Mouse (Mus musculus) hindbrain, embryonic 12.5 days (tissue): ENCODE measurements around the gene Dmc1. TPM values are rescaled to one million over a fixed set of nuclear protein-coding genes. Genes with fewer than 3 reads are reported as not detected.

Source experiments
- ATAC-seq: fragments of 200-750 bp; cut with Nextera tagmentation; 2 replicates; pipeline ENCODE4 v1.8.0; 2017; ENCODE audit warnings: moderate TSS enrichment; ENCODE audit not compliant: low FRiP score
- H3K27ac ChIP-seq: fragments of 300-500 bp; sonication (generic); 2 replicates; pipeline ENCODE4 v1.5.1; 2016; ENCODE audit warnings: mild to moderate bottlenecking
- H3K27me3 ChIP-seq: fragments of 300-500 bp; sonication (generic); 2 replicates; pipeline ENCODE4 v1.6.1; 2016; ENCODE audit warnings: mild to moderate bottlenecking
- H3K36me3 ChIP-seq: fragments of 300-500 bp; sonication (generic); 2 replicates; pipeline ENCODE4 v1.6.1; 2016; ENCODE audit warnings: mild to moderate bottlenecking
- H3K4me1 ChIP-seq: fragments of 300-500 bp; sonication (generic); 2 replicates; pipeline ENCODE4 v1.6.1; 2016
- H3K4me2 ChIP-seq: fragments of 300-500 bp; sonication (generic); replicated peaks from 2 replicates; pipeline ENCODE4 v1.6.1; 2016; ENCODE audit warnings: mild to moderate bottlenecking
- H3K4me3 ChIP-seq: fragments of 300-500 bp; sonication (generic); 2 replicates; pipeline ENCODE4 v1.5.1; 2016; ENCODE audit warnings: mild to moderate bottlenecking
- H3K9ac ChIP-seq: fragments of 300-500 bp; sonication (generic); 2 replicates; pipeline ENCODE4 v1.6.1; 2016; ENCODE audit warnings: mild to moderate bottlenecking, moderate library complexity
- H3K9me3 ChIP-seq: fragments of 300-500 bp; sonication (generic); replicated peaks from 2 replicates; pipeline ENCODE4 v1.6.1; 2016; ENCODE audit warnings: mild to moderate bottlenecking
- WGBS: fragments of 180-500 bp; shearing (Covaris S2); methylation state at CpG from one replicate; pipeline ENCODE4 v1.1.7; 2016; 5-methylcytosine and 5-hydroxymethylcytosine counted together
- polyA plus RNA-seq: library from polyadenylated mRNA; unstranded; fragments of >200 nt; fragmentation: Nextera tagmentation; extraction: Ambion mirVana; gene quantifications from 2 replicates; pipeline ENCODE4 v1.2.1, GENCODE M21; 2016

Gene Dmc1
- polyA plus RNA-seq, 1 experiment from 2014 or later = 2.0 TPM

- no peaks in the 10 kb centered on the region for H3K4me1 ChIP-seq
- H3K4me3 ChIP-seq = no peak overlapping the region
- ATAC-seq = no peak
- H3K4me2 ChIP-seq = no peak overlapping the region
- H3K27ac ChIP-seq = no peak overlapping the region
- no peaks in the 10 kb centered on the region for H3K36me3 ChIP-seq
- H3K9ac ChIP-seq = no peak overlapping the region
- no peaks in the 10 kb centered on the region for H3K9me3 ChIP-seq
- H3K27me3 ChIP-seq = peaks cover 8% of the 10 kb centered on the region; the same call in 1 of the 2 replicates
- WGBS = 74% methylated on average over 5 of the region's 5 CpGs
These were observed 52.3 kb downstream of the Dmc1 start for GRCm38 (mm10) chr15:79552566-79552965.

- peaks cover 22% of the 10 kb centered on the region for H3K4me1 ChIP-seq
- H3K27ac ChIP-seq = no peak overlapping the region
- WGBS = 97% methylated on average over 2 of the region's 2 CpGs
- no peak for ATAC-seq
- H3K36me3 ChIP-seq = peaks cover 10% of the 10 kb centered on the region
- H3K27me3 ChIP-seq = peaks cover 8% of the 10 kb centered on the region; the same call in 1 of the 2 replicates
- no peaks in the 10 kb centered on the region for H3K9me3 ChIP-seq
- no peak overlapping the region for H3K9ac ChIP-seq
- no peak overlapping the region for H3K4me2 ChIP-seq
- H3K4me3 ChIP-seq = no peak overlapping the region
These were observed 56.7 kb downstream of the Dmc1 start for GRCm38 (mm10) chr15:79548226-79548625.

GRCm38 (mm10) chr15:79547289-79547820 is 57.6 kb downstream of the Dmc1 start:
- 76% methylated on average over 17 of the region's 17 CpGs for WGBS
- peak overlapping the region; percentile 98 for H3K27ac ChIP-seq
- ATAC-seq = no peak; the same call in 1 of the 2 replicates
- H3K4me2 ChIP-seq = peak overlapping the region; percentile 53
- H3K27me3 ChIP-seq = peaks cover 7% of the 10 kb centered on the region; the same call in 1 of the 2 replicates
- no peaks in the 10 kb centered on the region for H3K9me3 ChIP-seq
- peak overlapping the region; percentile 63 for H3K9ac ChIP-seq
- peaks cover 19% of the 10 kb centered on the region for H3K36me3 ChIP-seq
- peak overlapping the region; percentile 83 for H3K4me3 ChIP-seq
- peaks cover 22% of the 10 kb centered on the region for H3K4me1 ChIP-seq

GRCm38 (mm10) chr15:79546410-79547288 is 58.3 kb downstream of the Dmc1 start, which contains the start of gene Ddx17:
Gene Ddx17 (minus strand): TSS chr15:79546741.
- Histone ChIP-seq H3K9ac (peak within 1 kb of the TSS; percentile 89), H3K36me3 (peaks cover 26% of the 10 kb centered on the region), H3K4me1 (peaks cover 22% of the 10 kb centered on the region), H3K4me2 (peak within 1 kb of the TSS; percentile 90), H3K27me3 (0 out of 2 replicates have a peak, but pooled peaks cover 5% of the 10 kb centered on the region), H3K9me3 (no peaks in the 10 kb centered on the region), H3K4me3 (peak within 1 kb of the TSS; percentile 83), H3K27ac (peak within 1 kb of the TSS; percentile 98)
- 2% methylated on average over 84 of the region's 84 CpGs for WGBS
- ATAC-seq = peak; percentile 98

- H3K4me1 ChIP-seq = peaks cover 22% of the 10 kb centered on the region
These were observed 58.9 kb downstream of the Dmc1 start for GRCm38 (mm10) chr15:79545921-79546399.

GRCm38 (mm10) chr15:79545496-79545895 is 59.4 kb downstream of the Dmc1 start:
- no peak for ATAC-seq

More at GRCm38 (mm10) chr15:79545921-79546399, 58.9 kb downstream of the Dmc1 start:
- peak overlapping the region; percentile 83 for H3K4me3 ChIP-seq
- no peaks in the 10 kb centered on the region for H3K9me3 ChIP-seq
- peak; percentile 80 for ATAC-seq
- 0% methylated on average over 52 of the region's 52 CpGs for WGBS
- H3K4me2 ChIP-seq = peak overlapping the region; percentile 90
- peak overlapping the region; percentile 98 for H3K27ac ChIP-seq
- peaks cover 33% of the 10 kb centered on the region for H3K36me3 ChIP-seq
- 0 out of 2 replicates have a peak, but pooled peaks cover 5% of the 10 kb centered on the region for H3K27me3 ChIP-seq
- H3K9ac ChIP-seq = peak overlapping the region; percentile 89

GRCm38 (mm10) chr15:79543968-79544367 is 60.9 kb downstream of the Dmc1 start:
- Histone ChIP-seq H3K36me3 (peaks cover 51% of the 10 kb centered on the region), H3K27ac (no peak overlapping the region), H3K27me3 (no peaks in the 10 kb centered on the region), H3K9ac (no peak overlapping the region), H3K4me3 (0 out of 2 replicates have a peak overlapping the region, but pooled peaks have one; percentile 83), H3K9me3 (no peaks in the 10 kb centered on the region), H3K4me2 (peak overlapping the region; percentile 90), H3K4me1 (peaks cover 26% of the 10 kb centered on the region)
- 98% methylated on average over 3 of the region's 3 CpGs for WGBS
- ATAC-seq = no peak

More at GRCm38 (mm10) chr15:79545496-79545895, 59.4 kb downstream of the Dmc1 start:
- peak overlapping the region; percentile 90 for H3K4me2 ChIP-seq
- H3K4me3 ChIP-seq = peak overlapping the region; percentile 83
- H3K27me3 ChIP-seq = 0 out of 2 replicates have a peak, but pooled peaks cover 5% of the 10 kb centered on the region
- 7% methylated on average over 3 of the region's 3 CpGs for WGBS
- peak overlapping the region; percentile 98 for H3K27ac ChIP-seq
- peaks cover 37% of the 10 kb centered on the region for H3K36me3 ChIP-seq
- H3K9me3 ChIP-seq = no peaks in the 10 kb centered on the region
- H3K9ac ChIP-seq = peak overlapping the region; percentile 89
- H3K4me1 ChIP-seq = peaks cover 25% of the 10 kb centered on the region

- Histone ChIP-seq H3K9me3 (no peaks in the 10 kb centered on the region), H3K27me3 (no peaks in the 10 kb centered on the region), H3K9ac (no peak overlapping the region), H3K27ac (no peak overlapping the region), H3K4me3 (no peak overlapping the region), H3K36me3 (peaks cover 97% of the 10 kb centered on the region), H3K4me2 (no peak overlapping the region), H3K4me1 (no peaks in the 10 kb centered on the region)
- 94% methylated on average over 3 of the region's 3 CpGs for WGBS
- no peak for ATAC-seq
These were observed 71.1 kb downstream of the Dmc1 start for GRCm38 (mm10) chr15:79533796-79534195.

GRCm38 (mm10) chr15:79529935-79530334 is 75.0 kb downstream of the Dmc1 start:
- 93% methylated on average over 7 of the region's 7 CpGs for WGBS
- no peak overlapping the region for H3K9ac ChIP-seq
- H3K27me3 ChIP-seq = no peaks in the 10 kb centered on the region
- H3K4me2 ChIP-seq = no peak overlapping the region
- no peak overlapping the region for H3K4me3 ChIP-seq
- no peaks in the 10 kb centered on the region for H3K4me1 ChIP-seq
- no peak for ATAC-seq
- no peak overlapping the region for H3K27ac ChIP-seq
- H3K36me3 ChIP-seq = peaks cover 91% of the 10 kb centered on the region
- no peaks in the 10 kb centered on the region for H3K9me3 ChIP-seq

- no peaks in the 10 kb centered on the region for H3K9me3 ChIP-seq
- no peak overlapping the region for H3K9ac ChIP-seq
- peaks cover 73% of the 10 kb centered on the region for H3K36me3 ChIP-seq
- no peaks in the 10 kb centered on the region for H3K4me1 ChIP-seq
- no peak for ATAC-seq
- WGBS = 84% methylated on average over 5 of the region's 5 CpGs
- peak overlapping the region; percentile 23; the same call in 1 of the 2 replicates for H3K27ac ChIP-seq
- H3K4me2 ChIP-seq = no peak overlapping the region
- H3K27me3 ChIP-seq = no peaks in the 10 kb centered on the region
- H3K4me3 ChIP-seq = no peak overlapping the region
These were observed 76.8 kb downstream of the Dmc1 start for GRCm38 (mm10) chr15:79527991-79528639.

- no peak for ATAC-seq
- 81% methylated on average over 4 of the region's 4 CpGs for WGBS
- H3K4me1 ChIP-seq = no peaks in the 10 kb centered on the region
- H3K4me3 ChIP-seq = no peak overlapping the region
- no peak overlapping the region for H3K9ac ChIP-seq
- no peaks in the 10 kb centered on the region for H3K27me3 ChIP-seq
- no peaks in the 10 kb centered on the region for H3K9me3 ChIP-seq
- no peak overlapping the region for H3K27ac ChIP-seq
- peaks cover 65% of the 10 kb centered on the region for H3K36me3 ChIP-seq
- H3K4me2 ChIP-seq = no peak overlapping the region
These were observed 77.7 kb downstream of the Dmc1 start for GRCm38 (mm10) chr15:79527192-79527591.
